Mouse (Mus musculus) bone marrow, adult 2 months (tissue): Measurements from ENCODE around the gene Mycn. TPM values are rescaled to one million over a fixed set of nuclear protein-coding genes. Genes with fewer than 3 reads are reported as not detected.

ENCODE experiments used
- H3K27ac ChIP-seq: fragments of 200-500 bp; 2 replicates; pipeline ENCODE4 v1.5.1; 2012; ENCODE audit warnings: low read depth, mild to moderate bottlenecking, control low read depth, inconsistent platforms, low read length; ENCODE audit not compliant: control insufficient read depth, poor library complexity, insufficient read depth
- H3K4me1 ChIP-seq: fragments of 200-500 bp; 2 replicates; pipeline ENCODE4 v1.6.1; 2011; ENCODE audit warnings: low read length; ENCODE audit not compliant: control insufficient read depth, insufficient read depth
- H3K4me3 ChIP-seq: fragments of 200-500 bp; replicated peaks from 2 replicates; pipeline ENCODE3; 2011; ENCODE audit warnings: mild to moderate bottlenecking, low read depth, low read length, control low read depth; ENCODE audit not compliant: control insufficient read depth
- CTCF ChIP-seq: fragments of 200-500 bp; IDR thresholded peaks from 2 replicates; pipeline ENCODE4 v1.5.1; 2011; ENCODE audit warnings: low read length, control low read depth; ENCODE audit not compliant: control insufficient read depth, insufficient read depth
- POLR2A ChIP-seq: fragments of 200-500 bp; IDR thresholded peaks from 2 replicates; pipeline ENCODE4 v1.6.1; 2011; ENCODE audit warnings: low read depth, mild to moderate bottlenecking, control low read depth, low read length, borderline replicate concordance; ENCODE audit not compliant: control insufficient read depth
- WGBS: fragments of 180-500 bp; shearing (Covaris S2); methylation state at CpG from one replicate; pipeline ENCODE4 v1.1.7; 2018; 5-methylcytosine and 5-hydroxymethylcytosine counted together
- polyA plus RNA-seq: library from polyadenylated mRNA; stranded (reverse); fragments of >200 nt; gene quantifications from 2 replicates; pipeline ENCODE4 v1.2.4, GENCODE M21; 2011; ENCODE audit warnings: low replicate concordance; ENCODE audit not compliant: missing spikeins, insufficient read depth, insufficient read length

The Mycn gene
- polyA plus RNA-seq, 1 experiment = 1.6 TPM

GRCm38 (mm10) chr12:12943288-12943687 is 1.6 kb upstream of the Mycn start:
- WGBS = 89% methylated on average over 6 of the region's 6 CpGs
- H3K4me3 ChIP-seq = no peak overlapping the region
- H3K4me1 ChIP-seq = no peaks in the 10 kb centered on the region
- TF ChIP-seq CTCF (no peak), POLR2A (no peak)
- no peak overlapping the region for H3K27ac ChIP-seq

- WGBS = 2% methylated on average over 47 of the region's 47 CpGs
- Histone ChIP-seq H3K27ac (no peak overlapping the region), H3K4me1 (no peaks in the 10 kb centered on the region), H3K4me3 (peak overlapping the region; percentile 68)
- TF ChIP-seq POLR2A (no peak), CTCF (peak; percentile 34; the same call in 1 of the 2 replicates)
Measured at GRCm38 (mm10) chr12:12942364-12943050, 793 bp upstream of the Mycn start.

GRCm38 (mm10) chr12:12941129-12941504 is 597 bp downstream of the Mycn start:
- no peaks in the 10 kb centered on the region for H3K4me1 ChIP-seq
- WGBS = under 1% methylated on average over 20 of the region's 20 CpGs

GRCm38 (mm10) chr12:12940466-12941128 is 1.1 kb downstream of the Mycn start:
- Histone ChIP-seq H3K4me3 (peak overlapping the region; percentile 7), H3K4me1 (no peaks in the 10 kb centered on the region), H3K27ac (no peak overlapping the region)
- 1% methylated on average over 13 of the region's 13 CpGs for WGBS
- no peak for TF ChIP-seq CTCF
- TF ChIP-seq POLR2A = no peak

More at GRCm38 (mm10) chr12:12941129-12941504, 597 bp downstream of the Mycn start:
- TF ChIP-seq POLR2A (no peak), CTCF (no peak)
- peak overlapping the region; percentile 7 for H3K4me3 ChIP-seq
- no peak overlapping the region for H3K27ac ChIP-seq

- TF ChIP-seq POLR2A = no peak
- no peak for TF ChIP-seq CTCF
- no peak overlapping the region for H3K27ac ChIP-seq
- peak overlapping the region; percentile 2 for H3K4me3 ChIP-seq
- H3K4me1 ChIP-seq = no peaks in the 10 kb centered on the region
- WGBS = under 1% methylated on average over 69 of the region's 69 CpGs
Measured at GRCm38 (mm10) chr12:12939581-12940465, 1.9 kb downstream of the Mycn start.

GRCm38 (mm10) chr12:12938850-12939249 is 2.9 kb downstream of the Mycn start:
- Histone ChIP-seq H3K27ac (no peak overlapping the region), H3K4me3 (no peak overlapping the region), H3K4me1 (no peaks in the 10 kb centered on the region)
- TF ChIP-seq CTCF (peak; percentile 45; the same call in 1 of the 2 replicates), POLR2A (no peak)
- whole genome bisulfite sequencing = under 1% methylated on average over 12 of the region's 12 CpGs

- TF ChIP-seq CTCF = no peak
- TF ChIP-seq POLR2A = no peak
- Histone ChIP-seq H3K4me1 (no peaks in the 10 kb centered on the region), H3K4me3 (no peak overlapping the region), H3K27ac (no peak overlapping the region)
- WGBS = under 1% methylated on average over 7 of the region's 7 CpGs
Measured at GRCm38 (mm10) chr12:12938361-12938760, 3.4 kb downstream of the Mycn start.

- H3K4me3 ChIP-seq = no peak overlapping the region
- H3K4me1 ChIP-seq = no peaks in the 10 kb centered on the region; the same call in 1 of the 2 replicates
- H3K27ac ChIP-seq = no peak overlapping the region
- 4% methylated on average over 9 of the region's 9 CpGs for WGBS
- TF ChIP-seq CTCF (no peak), POLR2A (no peak)
Measured at GRCm38 (mm10) chr12:12937746-12938145, 4.0 kb downstream of the Mycn start.
